Mouse (Mus musculus) liver, adult (tissue): ENCODE results near the gene Frmd5.

Experiments
- GATA4 ChIP-seq: IDR thresholded peaks from 2 replicates; pipeline ENCODE4 v1.6.1; 2014; ENCODE audit warnings: mild to moderate bottlenecking, low read length; ENCODE audit not compliant: insufficient replicate concordance

Frmd5 gene

GRCm38 (mm10) chr2:121806959-121807653 lies at the start of gene Frmd5:
TSS of gene Frmd5 (minus strand) at chr2:121807087.
- no peak for TF ChIP-seq GATA4

GRCm38 (mm10) chr2:121853974-121854373 lies 47.1 kb upstream of the Frmd5 start:
- TF ChIP-seq GATA4 = no peak

GRCm38 (mm10) chr2:121852045-121852444 lies 45.2 kb upstream of the Frmd5 start:
- no peak for TF ChIP-seq GATA4

GRCm38 (mm10) chr2:121846050-121846449 lies 39.2 kb upstream of the Frmd5 start:
- no peak for TF ChIP-seq GATA4

GRCm38 (mm10) chr2:121842249-121842648 lies 35.4 kb upstream of the Frmd5 start:
- no peak for TF ChIP-seq GATA4

GRCm38 (mm10) chr2:121841453-121841852 lies 34.6 kb upstream of the Frmd5 start:
- TF ChIP-seq GATA4 = no peak

- TF ChIP-seq GATA4 = no peak
These were observed 28.0 kb upstream of the Frmd5 start for GRCm38 (mm10) chr2:121834926-121835325.

- TF ChIP-seq GATA4 = no peak
These were observed 25.6 kb upstream of the Frmd5 start for GRCm38 (mm10) chr2:121832484-121832894.

- TF ChIP-seq GATA4 = no peak
These were observed 21.5 kb upstream of the Frmd5 start for GRCm38 (mm10) chr2:121828411-121828810.

- no peak for TF ChIP-seq GATA4
These were observed 19.3 kb upstream of the Frmd5 start for GRCm38 (mm10) chr2:121826189-121826588.

GRCm38 (mm10) chr2:121824653-121825052 lies 17.8 kb upstream of the Frmd5 start:
- TF ChIP-seq GATA4 = no peak

GRCm38 (mm10) chr2:121821787-121822186 lies 14.9 kb upstream of the Frmd5 start:
- no peak for TF ChIP-seq GATA4

GRCm38 (mm10) chr2:121809126-121809525 lies 2.2 kb upstream of the Frmd5 start:
- TF ChIP-seq GATA4 = no peak

GRCm38 (mm10) chr2:121806171-121806943 lies 530 bp downstream of the Frmd5 start:
- TF ChIP-seq GATA4 = no peak

- TF ChIP-seq GATA4 = no peak
These were observed 7.8 kb downstream of the Frmd5 start for GRCm38 (mm10) chr2:121799051-121799450.

- TF ChIP-seq GATA4 = no peak
These were observed 10.9 kb downstream of the Frmd5 start for GRCm38 (mm10) chr2:121795995-121796394.
